Mouse (Mus musculus) stomach, embryonic 14.5 days (tissue): ENCODE measurements around the gene Zswim5. TPM values are rescaled to one million over a fixed set of nuclear protein-coding genes. Genes with fewer than 3 reads are reported as not detected.

Source experiments
- ATAC-seq: fragments of 200-750 bp; cut with Nextera tagmentation; 2 replicates; pipeline ENCODE4 v1.8.0; 2017; ENCODE audit warnings: low read depth, moderate TSS enrichment; ENCODE audit not compliant: insufficient number of reproducible peaks, insufficient read depth, low FRiP score
- H3K27ac ChIP-seq: fragments of 300-500 bp; sonication (generic); 2 replicates; pipeline ENCODE4 v1.5.1; 2014; ENCODE audit warnings: mild to moderate bottlenecking, low read length, moderate library complexity, mixed read lengths
- H3K27me3 ChIP-seq: fragments of 300-500 bp; sonication (generic); 2 replicates; pipeline ENCODE4 v1.6.1; 2014; ENCODE audit warnings: low read length, control low read depth, mixed read lengths; ENCODE audit not compliant: control insufficient read depth, insufficient read depth
- H3K36me3 ChIP-seq: fragments of 300-500 bp; sonication (generic); 2 replicates; pipeline ENCODE4 v1.6.1; 2014; ENCODE audit warnings: mild to moderate bottlenecking, control low read depth, low read length, moderate library complexity, mixed read lengths; ENCODE audit not compliant: control insufficient read depth, insufficient read depth
- H3K4me1 ChIP-seq: fragments of 300-500 bp; sonication (generic); 2 replicates; pipeline ENCODE4 v1.6.1; 2014; ENCODE audit warnings: low read length, control low read depth, mixed read lengths; ENCODE audit not compliant: control insufficient read depth, insufficient read depth
- H3K4me2 ChIP-seq: fragments of 300-500 bp; sonication (generic); replicated peaks from 2 replicates; pipeline ENCODE4 v1.6.1; 2014; ENCODE audit warnings: low read depth, low read length, control low read depth
- H3K4me3 ChIP-seq: fragments of 300-500 bp; sonication (generic); 2 replicates; pipeline ENCODE4 v1.5.1; 2014; ENCODE audit warnings: low read depth, low read length, control low read depth
- H3K9ac ChIP-seq: fragments of 300-500 bp; sonication (generic); replicated peaks from 2 replicates; pipeline ENCODE4 v1.6.1; 2014; ENCODE audit warnings: low read depth, mild to moderate bottlenecking, control low read depth, low read length, moderate library complexity, mixed read lengths
- H3K9me3 ChIP-seq: fragments of 300-500 bp; sonication (generic); 2 replicates; pipeline ENCODE4 v1.6.1; 2016; ENCODE audit warnings: low read depth, low read length, control low read depth; ENCODE audit not compliant: control insufficient read depth
- WGBS: fragments of 180-500 bp; shearing (Covaris S2); extraction: QIAGEN DNeasy Blood & Tissue Kit; methylation state at CpG from one replicate; pipeline ENCODE4 v1.1.7; 2014; 5-methylcytosine and 5-hydroxymethylcytosine counted together
- polyA plus RNA-seq: library from polyadenylated mRNA; unstranded; fragments of >200 nt; fragmentation: Nextera tagmentation; extraction: Ambion mirVana; gene quantifications from 2 replicates; pipeline ENCODE4 v1.2.1, GENCODE M21; 2014

The Zswim5 gene
- polyA plus RNA-seq, 1 experiment from 2014 or later: 0.69 TPM

- 6% methylated on average over 11 of the region's 11 CpGs for WGBS
- no peak for ATAC-seq
- H3K27me3 ChIP-seq: 0 out of 2 replicates have a peak, but pooled peaks cover 3% of the 10 kb centered on the region
- peak overlapping the region; percentile 94 for H3K4me2 ChIP-seq
- peak overlapping the region; percentile 82 for H3K4me3 ChIP-seq
- no peak overlapping the region for H3K9ac ChIP-seq
- no peaks in the 10 kb centered on the region for H3K9me3 ChIP-seq
- no peaks in the 10 kb centered on the region for H3K36me3 ChIP-seq
- H3K4me1 ChIP-seq: peaks cover 3% of the 10 kb centered on the region
- no peak overlapping the region for H3K27ac ChIP-seq
Observed at GRCm38 (mm10) chr4:116878491-116878890, 1.3 kb downstream of the Zswim5 start.

- Histone ChIP-seq H3K4me3 (no peak overlapping the region), H3K27me3 (0 out of 2 replicates have a peak, but pooled peaks cover 2% of the 10 kb centered on the region), H3K9ac (no peak overlapping the region), H3K4me2 (no peak overlapping the region), H3K9me3 (no peaks in the 10 kb centered on the region), H3K36me3 (no peaks in the 10 kb centered on the region), H3K27ac (no peak overlapping the region), H3K4me1 (peaks cover 3% of the 10 kb centered on the region)
- no peak for ATAC-seq
Observed at GRCm38 (mm10) chr4:116882679-116883078, 5.5 kb downstream of the Zswim5 start.

- ATAC-seq: peak; percentile 58
- Histone ChIP-seq H3K4me3 (no peak overlapping the region), H3K27me3 (no peaks in the 10 kb centered on the region), H3K9me3 (no peaks in the 10 kb centered on the region), H3K36me3 (no peaks in the 10 kb centered on the region), H3K27ac (no peak overlapping the region), H3K4me1 (peaks cover 8% of the 10 kb centered on the region; the same call in 1 of the 2 replicates), H3K4me2 (no peak overlapping the region), H3K9ac (no peak overlapping the region)
- WGBS: 24% methylated on average over 4 of the region's 4 CpGs
Observed at GRCm38 (mm10) chr4:116894200-116895080, 17.3 kb downstream of the Zswim5 start.

GRCm38 (mm10) chr4:116910489-116911181, 33.5 kb downstream of the Zswim5 start:
- no peaks in the 10 kb centered on the region for H3K9me3 ChIP-seq
- H3K4me1 ChIP-seq: no peaks in the 10 kb centered on the region
- no peak overlapping the region for H3K4me2 ChIP-seq
- no peak overlapping the region for H3K27ac ChIP-seq
- H3K4me3 ChIP-seq: no peak overlapping the region
- H3K9ac ChIP-seq: no peak overlapping the region
- no peaks in the 10 kb centered on the region for H3K36me3 ChIP-seq
- 73% methylated on average over 4 of the region's 4 CpGs for WGBS
- no peaks in the 10 kb centered on the region for H3K27me3 ChIP-seq
- no peak for ATAC-seq

GRCm38 (mm10) chr4:116911202-116911601, 34.0 kb downstream of the Zswim5 start:
- no peak for ATAC-seq
- no peak overlapping the region for H3K4me3 ChIP-seq
- no peak overlapping the region for H3K27ac ChIP-seq
- 62% methylated on average over 5 of the region's 5 CpGs for WGBS
- no peaks in the 10 kb centered on the region for H3K27me3 ChIP-seq
- no peaks in the 10 kb centered on the region for H3K9me3 ChIP-seq
- H3K4me2 ChIP-seq: no peak overlapping the region
- no peak overlapping the region for H3K9ac ChIP-seq
- no peaks in the 10 kb centered on the region for H3K36me3 ChIP-seq
- H3K4me1 ChIP-seq: no peaks in the 10 kb centered on the region

- Histone ChIP-seq H3K36me3 (no peaks in the 10 kb centered on the region), H3K4me3 (no peak overlapping the region), H3K27me3 (no peaks in the 10 kb centered on the region), H3K9ac (no peak overlapping the region), H3K9me3 (no peaks in the 10 kb centered on the region), H3K4me1 (no peaks in the 10 kb centered on the region), H3K4me2 (no peak overlapping the region), H3K27ac (no peak overlapping the region)
- 87% methylated on average over 2 of the region's 2 CpGs for WGBS
- ATAC-seq: no peak
Observed at GRCm38 (mm10) chr4:116913318-116913717, 36.1 kb downstream of the Zswim5 start.

GRCm38 (mm10) chr4:116928006-116928651, 51.0 kb downstream of the Zswim5 start:
- H3K36me3 ChIP-seq: no peaks in the 10 kb centered on the region
- H3K9ac ChIP-seq: no peak overlapping the region
- H3K4me2 ChIP-seq: no peak overlapping the region
- ATAC-seq: no peak
- H3K4me3 ChIP-seq: no peak overlapping the region
- H3K27me3 ChIP-seq: no peaks in the 10 kb centered on the region
- WGBS: 60% methylated on average over 4 of the region's 4 CpGs
- H3K27ac ChIP-seq: no peak overlapping the region
- H3K9me3 ChIP-seq: no peaks in the 10 kb centered on the region
- H3K4me1 ChIP-seq: no peaks in the 10 kb centered on the region

GRCm38 (mm10) chr4:116939585-116939984, 62.4 kb downstream of the Zswim5 start:
- Histone ChIP-seq H3K4me1 (no peaks in the 10 kb centered on the region), H3K9ac (no peak overlapping the region), H3K27ac (no peak overlapping the region), H3K27me3 (no peaks in the 10 kb centered on the region), H3K36me3 (no peaks in the 10 kb centered on the region), H3K9me3 (no peaks in the 10 kb centered on the region), H3K4me2 (no peak overlapping the region), H3K4me3 (no peak overlapping the region)
- ATAC-seq: no peak
- WGBS: 79% methylated on average over 4 of the region's 4 CpGs
